Mouse (Mus musculus) hindbrain, embryonic 11.5 days (tissue): ENCODE results near the gene Spata31d1c. TPM values are rescaled to one million over a fixed set of nuclear protein-coding genes. Genes with fewer than 3 reads are reported as not detected.

Source experiments
- polyA plus RNA-seq: library from polyadenylated mRNA; unstranded; fragments of >200 nt; fragmentation: Nextera tagmentation; extraction: Ambion mirVana; gene quantifications from 2 replicates; pipeline ENCODE4 v1.2.1, GENCODE M21; 2014

Gene Spata31d1c
- polyA plus RNA-seq, 1 experiment from 2014 or later = not detected

Other genes starting within 250 kb of the Spata31d1c start
- not detected in 2 replicates for gene Cntnap3, start 129.1 kb upstream of the Spata31d1c start, polyA plus RNA-seq
- gene Spata31, start 115.7 kb upstream of the Spata31d1c start, polyA plus RNA-seq = not detected in 2 replicates
- not detected in 2 replicates for gene Prss47, start 19.7 kb downstream of the Spata31d1c start, polyA plus RNA-seq
- 39.7 and 44.6 TPM in 2 replicates for gene Mfsd14b, start 79.9 kb downstream of the Spata31d1c start, polyA plus RNA-seq
- gene Olfr465-ps1, start 105.0 kb downstream of the Spata31d1c start, polyA plus RNA-seq = not detected in 2 replicates
- not detected in 2 replicates for gene Olfr466, start 117.2 kb downstream of the Spata31d1c start, polyA plus RNA-seq
- 0.45 TPM in 1 of 2 replicates, not detected in the other for gene Nlrp4f, start 172.9 kb downstream of the Spata31d1c start, polyA plus RNA-seq
- not detected in 2 replicates for gene Gm10775, start 226.5 kb downstream of the Spata31d1c start, polyA plus RNA-seq
- gene Zfp369, start 245.8 kb downstream of the Spata31d1c start, polyA plus RNA-seq = 20.9 and 25.3 TPM in 2 replicates